Comparison of ENCODE assay signal across 17 mouse cellular contexts in genomic region chr15:51271632-51272312, GRCm38 (mm10).
A peak's percentile ranks its signal among the peaks of the same experiment; 100 is the strongest.
DNase-seq lines count a peak whose midpoint lies in the region; ATAC-seq and TF ChIP-seq lines count a peak whose summit lies in the region.
"Had no signal": no experiment of that assay in that cellular context is flagged by ENCODE, and none has a peak within 500 bp of the region (broad histone marks: within the 10 kb centered on the region; RNA-seq: fewer than 3 reads in every experiment).

No protein-coding gene starts in this region.

- H3K4me3 ChIP-seq in heart, adult 2 months: no peak overlapping the region
- peak overlapping the region; percentile 3; the same call in 1 of the 2 replicates for H3K4me3 ChIP-seq in layer of hippocampus, adult 2 months
- H3K4me3 ChIP-seq: kidney, embryonic 15.5 days had no signal

- DNase-seq in cerebellum, adult 9-11 months: peak; percentile 7
- no peak for DNase-seq in cerebellum, adult 11 months
- DNase-seq in heart, adult 2 months: peak; percentile 12 to 16
- DNase-seq in heart, postnatal 10 days: no peak
- DNase-seq in layer of hippocampus, adult 2 months (ENCODE audit: low spot score in 2 of 2): no peak
- DNase-seq in layer of hippocampus, postnatal 36 days: no peak
- DNase-seq in layer of hippocampus, adult 8-10 months (ENCODE audit: low spot score in 2 of 2): peak; percentile 4
- DNase-seq: adrenal gland, adult 2 months; liver; lung, adult 18-20 months; lung, postnatal 36 days; right cerebral cortex, postnatal 25 days; thymus, postnatal 14 days had no signal

- H3K27me3 ChIP-seq in heart, adult 2 months (ENCODE audit: control insufficient read depth, insufficient read depth, low read length): no peaks in the 10 kb centered on the region
- H3K27me3 ChIP-seq: kidney, embryonic 15.5 days had no signal

- no peak overlapping the region for H3K9ac ChIP-seq in heart, adult 2 months (ENCODE audit: low read depth, low read length)
- H3K9ac ChIP-seq: kidney, embryonic 15.5 days had no signal

- no peaks in the 10 kb centered on the region for H3K36me3 ChIP-seq in heart, adult 2 months (ENCODE audit: control insufficient read depth, insufficient read depth, low read length)
- H3K36me3 ChIP-seq: kidney, embryonic 15.5 days had no signal

- no peaks in the 10 kb centered on the region for H3K79me2 ChIP-seq in heart, adult 2 months (replicated peaks; ENCODE audit: control insufficient read depth, insufficient read depth, low read length)

- 68% methylated on average over 9 of the region's 9 CpGs for WGBS in heart, adult 2 months

- no peak for ATAC-seq in erythroblast, adult 5-6 weeks (replicated peaks; ENCODE audit: low FRiP score, poor library complexity, severe bottlenecking)
- ATAC-seq: forebrain, embryonic 16.5 days; intestine, embryonic 16.5 days had no signal

- TF ChIP-seq EP300 in heart, adult 2 months (IDR thresholded peaks at IDR 0.05; ENCODE audit: insufficient read depth, low read depth, low read length): no peak

- intact Hi-C loops in heart, adult 2 months (cut with DNase I): no loop called here
- intact Hi-C loops in heart, postnatal 10 days (cut with DNase I): no loop called here

- no peak for TF ChIP-seq CTCF in heart, adult 2 months (IDR thresholded peaks at IDR 0.05)
- no peak for TF ChIP-seq CTCF in layer of hippocampus, adult 2 months (conservative IDR thresholded peaks at IDR 0.05)

- no peak overlapping the region for H3K27ac ChIP-seq in heart, adult 2 months
- H3K27ac ChIP-seq in layer of hippocampus, adult 2 months: 0 out of 2 replicates have a peak overlapping the region, but pooled peaks have one; percentile 15
- H3K27ac ChIP-seq: kidney, embryonic 15.5 days had no signal

- H3K4me1 ChIP-seq in heart, adult 2 months (ENCODE audit: control insufficient read depth, insufficient read depth, low read length): peaks cover 1% of the 10 kb centered on the region; the same call in 1 of the 2 replicates
- H3K4me1 ChIP-seq: kidney, embryonic 15.5 days had no signal

- TF ChIP-seq POLR2A in heart, adult 2 months (IDR thresholded peaks at IDR 0.05; ENCODE audit: insufficient read depth, low read depth, low read length): no peak

Comparison
In these comparisons a context has a peak if more than half of its experiments do, and no peak if none do; other contexts are left out.
1. DNase-seq: peak in cerebellum, adult 9-11 months (single experiment), heart, adult 2 months (2 of 2) and layer of hippocampus, adult 8-10 months (2 of 2); none in cerebellum, adult 11 months (single experiment), heart, postnatal 10 days (0 of 2), layer of hippocampus, adult 2 months (0 of 2) and layer of hippocampus, postnatal 36 days (0 of 2).